Mouse (Mus musculus) layer of hippocampus, adult 9-11 months (tissue): ENCODE measurements around the gene Klf14.
A peak's percentile ranks its signal among the peaks of the same experiment; 100 is the strongest.

ENCODE experiments used
- DNase-seq: peaks from one replicate; pipeline ENCODE4 v3.0.0; 2022

The Klf14 gene

DNA sequence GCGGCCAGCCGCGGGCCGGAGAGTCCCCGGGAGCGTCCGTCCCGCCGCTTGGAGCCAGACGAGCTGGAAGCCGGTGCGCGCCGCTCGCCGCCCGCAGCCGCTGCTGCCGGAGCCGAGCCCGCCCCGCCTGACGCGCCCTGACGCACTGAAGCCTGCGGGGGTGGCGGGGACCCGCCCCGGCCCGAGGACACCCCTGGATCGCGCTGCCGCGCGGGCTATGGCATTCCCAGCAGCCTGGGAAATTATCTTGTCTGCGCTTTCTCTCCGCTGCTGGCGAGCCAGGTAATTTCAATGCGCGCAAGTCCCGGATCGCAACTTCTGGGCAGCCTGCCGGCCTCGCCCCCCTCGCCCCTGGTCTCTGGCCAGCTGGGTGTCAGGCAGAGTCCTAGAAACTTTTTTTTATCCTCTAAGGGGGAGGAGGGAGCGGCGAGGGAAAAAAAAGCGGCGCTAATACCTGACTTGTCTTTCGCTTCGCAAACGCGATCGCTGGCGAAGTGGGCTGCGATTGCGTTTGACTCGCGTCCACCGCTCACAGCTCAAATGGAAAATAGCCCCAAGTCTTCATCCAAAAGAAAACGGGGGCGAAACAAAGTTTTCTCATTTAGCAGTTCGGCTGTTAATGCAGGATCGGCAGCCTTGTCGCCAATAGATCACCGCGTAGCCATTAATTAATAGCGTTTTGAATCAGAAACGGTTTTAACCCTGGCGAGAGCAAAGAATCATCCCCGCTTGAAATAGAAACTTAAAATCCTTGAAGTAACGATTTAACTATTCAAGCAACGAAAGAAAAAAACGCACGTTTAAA, at the start of gene Klf14:
Klf14 (minus strand) TSS at position 343 of the 805 bp plus-strand sequence.
- no peak for DNase-seq

DNA sequence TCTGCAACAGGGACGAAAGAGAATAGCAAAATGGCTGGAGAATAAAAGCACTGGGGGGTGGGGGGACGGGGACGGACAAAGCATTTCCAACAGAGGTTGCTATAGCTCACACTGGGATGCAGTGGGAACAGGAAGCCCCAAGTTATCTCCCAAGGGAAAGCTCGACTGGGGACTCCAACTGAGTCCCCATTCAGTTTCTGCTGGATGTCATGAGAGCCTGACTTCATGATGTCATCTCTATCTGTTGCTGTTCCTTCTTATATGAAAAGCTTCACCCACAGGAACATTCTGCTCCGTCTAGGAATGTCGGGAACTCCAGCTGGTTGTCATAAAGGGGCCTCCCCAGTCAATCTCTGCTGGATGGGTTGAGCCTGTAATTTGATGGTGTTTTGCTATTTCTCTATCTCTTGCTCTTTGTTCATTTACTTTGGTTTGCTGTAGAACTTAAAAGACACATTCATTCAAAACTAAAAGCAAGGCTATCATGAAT, 47.3 kb upstream of the Klf14 start:
- DNase-seq, result no peak

DNA sequence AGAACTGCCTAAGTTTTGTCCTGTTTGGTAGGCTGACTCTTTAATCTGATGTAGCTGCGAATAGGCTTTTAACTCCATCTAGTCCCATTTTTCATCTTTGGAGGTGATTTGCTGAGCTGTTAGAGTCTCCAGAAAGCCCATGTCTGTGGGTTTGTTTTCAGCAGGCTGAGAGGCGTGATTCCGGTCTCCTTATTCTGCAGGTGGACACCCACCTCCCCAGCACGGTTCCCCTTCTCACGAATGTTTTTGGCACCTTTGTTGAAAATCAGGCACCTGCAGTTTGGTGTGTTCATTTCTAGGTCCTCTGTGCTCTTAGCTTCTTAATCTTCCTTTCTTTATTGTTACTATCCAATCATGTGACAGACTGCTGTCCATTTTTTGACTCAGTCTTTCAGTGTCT, 27.5 kb upstream of the Klf14 start:
- DNase-seq, result no peak

DNA sequence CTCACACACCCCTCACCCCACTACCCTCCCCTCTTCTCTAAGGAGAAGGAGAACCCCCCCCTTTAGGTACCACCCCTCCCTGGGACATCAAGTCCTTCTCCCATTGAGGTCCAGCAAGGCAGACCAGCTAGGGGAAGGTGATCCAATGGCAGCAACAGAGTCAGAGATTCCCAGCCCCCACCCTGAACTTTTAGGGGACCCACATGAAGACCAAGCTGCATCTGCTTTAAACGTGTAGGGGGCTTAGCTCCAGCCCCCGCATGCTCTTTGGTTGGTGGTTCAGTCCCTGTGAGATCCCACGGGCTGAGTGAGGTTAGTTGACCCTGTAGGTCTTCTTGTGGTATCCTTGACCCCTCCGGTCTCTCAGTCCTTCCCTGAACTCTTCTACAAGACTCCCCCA, 24.1 kb upstream of the Klf14 start:
- no peak for DNase-seq

DNA sequence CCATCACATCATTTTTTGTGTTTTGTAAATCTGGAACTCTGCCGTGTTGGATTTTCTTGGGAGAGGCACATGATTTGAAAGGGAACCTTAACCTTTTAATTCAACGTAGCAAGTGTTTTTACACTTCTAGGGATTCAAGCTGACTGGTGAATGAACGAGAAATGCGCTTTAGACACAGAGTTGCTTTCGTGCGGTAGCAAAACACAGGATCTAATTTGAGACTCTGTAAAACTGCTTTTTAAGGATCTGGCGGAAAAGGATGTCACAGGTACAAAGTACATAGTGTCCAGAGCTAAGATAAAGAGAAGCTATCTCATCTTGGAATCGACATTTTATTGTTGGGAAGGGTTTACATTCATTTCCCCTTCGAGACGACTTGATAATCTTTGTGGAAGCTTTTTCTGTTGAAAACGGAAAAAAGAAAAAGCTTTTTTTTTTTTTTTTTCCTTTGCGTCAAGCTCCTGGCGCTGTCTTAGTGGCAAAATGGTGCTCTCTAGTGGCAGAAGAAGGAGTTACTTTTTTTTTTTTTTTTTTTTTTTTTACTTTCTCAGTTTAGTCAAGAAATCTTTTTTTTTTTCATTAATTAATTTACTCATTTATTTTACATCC, 23.6 kb upstream of the Klf14 start:
- DNase-seq, result no peak

DNA sequence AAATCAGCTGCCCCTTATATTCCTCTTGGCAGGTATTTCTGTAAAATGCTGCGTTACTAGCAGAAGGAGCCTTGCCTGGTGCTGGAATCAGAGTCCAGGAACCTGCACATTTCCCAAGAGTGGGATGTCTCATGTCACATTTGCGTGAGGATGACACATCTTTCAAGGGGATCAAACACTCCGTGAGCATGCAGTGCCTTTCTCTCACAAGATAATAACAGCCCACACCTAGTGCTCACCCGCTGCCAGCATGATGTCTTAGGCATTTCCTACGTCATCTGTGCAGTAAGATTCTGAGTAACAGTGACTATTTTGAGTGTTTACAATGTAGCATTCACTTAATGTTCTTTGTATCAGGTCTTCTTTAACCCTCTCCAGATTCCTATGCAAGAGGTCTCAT, 22.5 kb upstream of the Klf14 start:
- DNase-seq, result no peak

DNA sequence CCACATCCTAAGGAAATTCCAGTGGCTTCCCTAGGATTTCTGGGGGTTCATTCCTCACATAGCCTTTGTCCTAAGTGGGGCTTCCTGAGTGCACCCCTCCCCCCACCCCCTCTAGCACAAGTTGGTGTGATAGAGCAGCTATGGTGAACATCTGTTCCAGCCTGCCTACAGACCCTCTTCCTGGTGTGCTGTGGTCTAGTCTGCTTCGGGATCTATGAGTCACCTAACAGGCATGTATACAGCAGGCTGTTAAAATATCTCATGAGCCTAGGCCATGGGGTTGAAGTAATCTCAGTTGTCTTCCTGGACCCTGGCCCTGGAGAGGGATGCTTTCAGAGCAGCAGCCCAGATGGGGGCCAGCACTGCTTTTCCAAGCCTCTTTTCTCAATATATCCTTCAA, 19.7 kb upstream of the Klf14 start:
- DNase-seq, result no peak

DNA sequence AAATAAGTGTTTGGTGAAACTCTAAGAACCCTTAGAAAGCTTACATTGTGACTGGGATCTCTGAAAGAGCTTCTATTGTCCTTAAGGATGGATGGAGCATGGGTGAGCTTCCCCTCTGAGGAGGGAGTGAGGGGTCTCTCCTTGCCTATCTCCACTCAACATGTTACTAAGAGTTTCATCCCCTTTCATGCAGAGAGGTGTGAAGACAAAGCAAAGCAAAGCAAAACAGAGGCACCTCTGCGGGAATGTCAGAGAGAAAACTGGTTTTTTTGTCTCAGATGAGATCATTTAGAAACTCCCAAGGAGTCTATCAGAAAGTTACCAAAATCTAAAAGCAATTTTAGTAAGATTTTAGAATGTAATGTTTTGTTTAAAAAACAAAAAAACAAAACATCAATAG, 13.2 kb upstream of the Klf14 start:
- no peak for DNase-seq

DNA sequence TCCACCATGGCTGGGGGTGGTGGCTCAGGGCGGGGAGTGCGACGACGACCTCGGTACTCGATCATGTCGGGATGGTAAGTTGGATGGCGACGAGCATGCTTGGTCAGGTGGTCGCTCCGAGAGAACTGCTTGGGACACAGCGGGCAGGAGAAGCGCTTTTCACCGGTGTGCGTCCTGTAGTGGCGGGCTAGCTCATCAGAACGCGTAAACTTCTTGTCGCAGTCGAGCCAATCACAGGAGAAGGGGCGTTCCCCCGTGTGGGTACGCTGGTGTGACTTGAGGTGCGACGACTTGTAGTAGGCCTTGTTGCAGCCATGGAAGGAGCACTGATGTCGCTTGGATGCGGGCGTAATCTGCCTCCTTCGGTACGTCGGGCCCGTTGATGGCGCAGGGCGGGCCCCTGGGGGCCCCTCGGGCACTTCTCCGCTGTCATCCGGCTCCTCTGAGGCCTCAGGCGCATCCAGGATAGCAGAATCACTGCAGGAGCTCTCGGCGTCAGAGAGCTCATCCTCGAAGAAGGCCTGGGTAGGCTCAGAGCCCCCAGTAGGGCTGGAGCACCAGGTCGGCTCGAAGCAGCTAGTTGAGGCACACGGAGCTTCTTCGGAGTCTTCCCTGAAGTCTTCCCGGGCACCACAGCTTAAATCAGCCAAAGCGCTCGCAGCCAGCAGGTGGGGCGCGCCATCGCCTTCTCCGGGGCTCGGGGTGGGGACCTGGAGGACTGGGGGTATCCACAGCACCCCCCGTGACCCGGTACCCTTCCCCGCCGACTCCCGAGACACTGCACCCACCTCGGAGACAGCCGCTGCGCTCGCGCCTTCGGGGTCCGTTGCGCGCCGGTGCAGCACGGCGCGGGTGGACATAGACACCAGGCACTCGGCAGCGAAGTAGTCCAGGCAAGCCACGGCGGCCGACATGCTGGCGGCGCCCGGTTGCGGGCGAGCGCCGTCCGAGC, 818 bp downstream of the Klf14 start:
- no peak for DNase-seq

DNA sequence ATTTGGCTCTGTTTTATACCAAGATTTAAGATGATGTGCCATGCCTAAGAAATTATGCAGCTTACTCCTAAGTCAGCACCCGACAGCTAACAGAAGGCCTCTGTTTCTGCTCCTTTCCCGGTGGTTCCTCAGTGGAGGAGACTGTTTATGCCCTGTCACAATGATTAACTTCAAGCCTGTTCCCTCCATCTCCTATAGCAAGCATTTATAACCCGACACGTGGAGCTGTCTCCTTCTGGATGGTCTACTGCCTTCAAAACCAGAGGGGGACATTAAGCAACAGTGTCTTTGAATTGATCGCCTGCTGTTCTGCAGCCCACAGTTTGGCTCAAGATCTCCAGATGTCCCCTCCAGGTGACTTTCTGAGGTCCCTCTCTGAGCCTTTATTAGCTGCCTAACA, 19.6 kb downstream of the Klf14 start:
- DNase-seq, result no peak

DNA sequence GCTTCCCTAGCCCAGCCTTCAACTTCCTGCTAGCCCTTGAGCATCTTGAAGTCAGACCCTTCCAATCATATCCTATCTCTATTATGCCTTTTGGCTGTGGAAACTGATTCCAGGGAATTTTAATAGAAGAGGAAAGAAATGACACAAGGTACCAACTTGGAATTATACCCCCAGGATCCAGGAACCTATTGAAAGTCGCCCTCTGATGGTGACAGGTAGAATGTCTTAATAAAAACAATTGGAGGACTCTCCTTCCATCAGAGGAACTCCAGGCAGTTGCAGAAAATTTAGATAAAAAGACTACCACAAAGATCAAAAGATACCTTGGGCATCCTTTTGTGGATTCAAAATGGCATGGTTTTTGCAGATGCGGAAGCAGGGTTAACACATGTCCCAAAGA, 36.1 kb downstream of the Klf14 start:
- DNase-seq, result no peak

DNA sequence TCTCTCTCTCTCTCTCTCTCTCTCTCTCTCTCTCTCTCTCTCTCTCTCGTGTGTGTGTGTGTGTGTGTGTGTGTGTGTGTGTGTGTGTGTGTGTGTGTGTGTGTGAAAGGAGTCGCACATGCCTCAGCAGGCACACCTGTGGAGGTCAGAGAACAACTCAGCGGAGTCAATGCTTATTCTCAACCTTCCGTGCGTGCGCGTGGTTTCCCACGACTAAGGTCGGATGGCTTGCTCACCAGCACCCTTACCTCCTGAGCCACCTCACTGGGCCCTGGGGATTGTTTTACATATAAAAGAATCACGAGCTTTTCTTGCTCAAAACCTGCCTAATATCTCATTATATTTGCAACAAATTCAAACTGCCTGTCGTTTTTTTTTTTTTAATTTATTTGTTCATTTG, 37.1 kb downstream of the Klf14 start:
- no peak for DNase-seq

DNA sequence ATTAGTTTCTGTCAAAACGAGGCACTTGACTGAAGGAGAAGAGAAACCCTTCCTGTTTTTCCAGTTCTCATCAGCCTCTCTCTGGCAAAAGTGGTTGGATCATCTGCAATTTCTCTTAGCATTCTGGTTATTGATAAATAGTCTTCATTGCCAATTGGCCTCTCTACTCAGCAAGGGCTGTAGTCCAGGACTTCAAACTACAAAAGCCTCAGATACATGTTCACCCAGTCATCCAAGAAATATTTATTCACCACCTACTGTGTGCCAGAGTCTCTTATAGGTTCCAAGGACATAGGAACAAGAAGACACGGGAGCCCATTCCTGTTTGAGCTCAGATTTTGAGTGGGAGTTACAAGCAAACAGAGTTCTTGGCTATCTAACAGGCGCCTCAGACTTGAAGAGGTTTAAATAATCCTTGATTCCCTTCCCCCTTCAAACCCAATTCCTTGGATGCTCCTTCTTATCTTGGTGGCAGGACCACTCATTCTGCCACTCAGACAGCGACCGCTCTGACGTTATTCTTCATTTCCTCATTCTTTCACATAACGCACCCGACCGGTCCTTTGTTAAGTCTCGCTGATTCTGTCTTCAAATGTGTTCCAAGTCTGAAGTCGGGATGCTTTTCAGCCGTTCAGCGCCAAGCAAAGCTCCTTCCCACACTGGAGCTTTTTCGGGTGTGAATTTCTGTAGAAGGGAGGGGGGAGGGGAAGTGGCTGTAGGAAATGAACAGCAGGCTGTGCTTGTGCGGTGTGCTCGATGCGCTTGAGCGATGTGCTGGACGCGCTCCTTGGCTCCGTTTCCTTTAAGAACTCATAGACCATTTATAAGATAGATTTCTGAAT, 37.8 kb downstream of the Klf14 start:
- DNase-seq, result peak; percentile 8

DNA sequence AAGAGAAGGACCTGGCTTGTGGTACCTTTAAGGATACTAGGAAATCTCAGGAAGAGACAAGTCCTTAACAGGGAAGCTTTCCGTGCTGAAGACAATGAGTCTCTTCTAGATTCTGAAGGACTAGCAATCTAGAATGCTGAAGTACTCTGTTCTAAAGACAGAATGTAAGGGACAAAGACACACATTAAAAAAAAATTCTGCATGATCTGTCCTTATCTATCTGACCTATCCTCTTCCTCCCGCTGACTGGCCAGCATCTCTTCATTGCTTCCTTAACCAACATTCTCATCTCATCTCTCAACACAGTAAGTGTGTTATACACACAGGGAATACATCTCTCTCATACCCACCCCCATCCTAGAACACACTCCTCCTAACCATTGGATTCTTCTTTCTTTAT, 43.4 kb downstream of the Klf14 start, which contains the start of gene Tsga13:
Tsga13 (minus strand) TSS at position 101 of the 400 bp plus-strand sequence.
- DNase-seq, result no peak

DNA sequence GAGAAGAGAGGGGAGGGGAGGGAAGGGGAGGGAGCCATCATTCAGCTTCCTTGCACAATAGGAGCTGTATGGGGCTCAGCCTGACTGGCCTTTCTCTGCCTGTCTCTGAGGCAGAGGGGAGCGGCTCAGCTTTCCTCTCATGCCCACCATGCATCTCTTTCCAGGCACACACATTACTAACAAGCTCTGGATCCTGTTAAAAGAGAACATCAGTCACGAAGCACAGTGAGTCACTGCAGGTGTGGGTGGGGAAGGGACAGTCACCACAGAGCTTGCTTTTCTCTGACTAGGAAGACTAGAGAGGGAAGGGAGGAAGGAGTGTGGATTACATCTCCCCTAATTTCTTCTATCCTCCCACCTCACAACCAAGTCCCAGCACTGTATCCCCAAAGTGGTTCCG, 50.9 kb downstream of the Klf14 start:
- peak; percentile 66 for DNase-seq
